In the genomic region with DNA sequence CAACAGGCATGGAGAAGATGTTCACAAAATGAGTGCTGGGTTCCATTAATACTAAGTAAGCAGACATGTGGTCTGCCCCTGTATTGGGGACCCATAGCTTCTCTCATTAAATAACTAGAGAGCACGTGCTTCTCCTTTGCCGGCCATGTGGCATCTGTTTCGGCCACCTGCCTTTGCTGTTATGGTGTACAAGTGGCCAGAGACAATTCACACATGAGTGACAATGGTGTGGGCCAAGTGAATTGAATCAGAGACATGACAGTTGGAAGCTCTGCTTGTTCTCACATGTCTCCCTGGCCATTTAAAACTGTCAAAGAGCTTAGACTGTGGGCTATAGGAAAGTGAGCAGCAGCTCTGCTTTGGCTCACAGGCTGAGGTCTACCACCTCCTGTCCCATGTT, we compare ENCODE assay signal across 25 mouse cellular contexts. TPM values are rescaled to one million over a fixed set of nuclear protein-coding genes. Genes with fewer than 3 reads are reported as not detected.
A peak's percentile ranks its signal among the peaks of the same experiment; 100 is the strongest.
DNase-seq lines count a peak whose midpoint lies in the region; ATAC-seq lines count a peak whose summit lies in the region.
"Had no signal": no experiment of that assay in that cellular context is flagged by ENCODE, and none has a peak within 500 bp of the region (broad histone marks: within the 10 kb centered on the region; RNA-seq: fewer than 3 reads in every experiment).

No protein-coding gene starts in this region.

- WGBS in forebrain, embryonic 11.5 days, result 92% methylated on average over 3 of the region's 3 CpGs
- 76% methylated on average over 3 of the region's 3 CpGs for WGBS in forebrain, embryonic 12.5 days
- 68% methylated on average over 3 of the region's 3 CpGs for WGBS in hindbrain, embryonic 16.5 days
- 86% methylated on average over 3 of the region's 3 CpGs for WGBS in hindbrain, embryonic 12.5 days
- 97% methylated on average over 3 of the region's 3 CpGs for WGBS in macrophage (ENCODE audit: missing documents)

- H3K9me3 ChIP-seq in forebrain, embryonic 11.5 days (ENCODE audit: control insufficient read depth, low read length), result no peaks in the 10 kb centered on the region
- no peaks in the 10 kb centered on the region for H3K9me3 ChIP-seq in forebrain, embryonic 12.5 days
- H3K9me3 ChIP-seq in hindbrain, embryonic 16.5 days (ENCODE audit: control insufficient read depth, low read length), result no peaks in the 10 kb centered on the region
- no peaks in the 10 kb centered on the region for H3K9me3 ChIP-seq in hindbrain, embryonic 12.5 days (replicated peaks)
- H3K9me3 ChIP-seq: forebrain, embryonic 10.5 days; forebrain, embryonic 15.5 days; heart, embryonic 10.5 days; heart, embryonic 13.5 days; hindbrain, embryonic 13.5 days; intestine, embryonic 15.5 days had no signal

- no peak overlapping the region for H3K27ac ChIP-seq in forebrain, embryonic 11.5 days (ENCODE audit: low read depth, low read length)
- no peak overlapping the region for H3K27ac ChIP-seq in forebrain, embryonic 12.5 days
- H3K27ac ChIP-seq in hindbrain, embryonic 16.5 days (ENCODE audit: low read depth, low read length), result no peak overlapping the region
- no peak overlapping the region for H3K27ac ChIP-seq in hindbrain, embryonic 12.5 days
- peak overlapping the region; percentile 93; the same call in 1 of the 2 replicates for H3K27ac ChIP-seq in macrophage
- H3K27ac ChIP-seq: forebrain, embryonic 10.5 days; forebrain, embryonic 15.5 days; gastrocnemius, adult 2 months; heart, adult 2 months; heart, embryonic 10.5 days; heart, embryonic 13.5 days; hindbrain, embryonic 13.5 days; intestine, embryonic 15.5 days had no signal

- no peaks in the 10 kb centered on the region for H3K79me2 ChIP-seq in macrophage (ENCODE audit: inconsistent target)

- H3K27me3 ChIP-seq in forebrain, embryonic 11.5 days (ENCODE audit: control insufficient read depth, insufficient read depth, low read length), result no peaks in the 10 kb centered on the region
- H3K27me3 ChIP-seq in forebrain, embryonic 12.5 days, result no peaks in the 10 kb centered on the region
- H3K27me3 ChIP-seq in hindbrain, embryonic 16.5 days (replicated peaks; ENCODE audit: control insufficient read depth, insufficient read depth, low read length), result no peaks in the 10 kb centered on the region
- no peaks in the 10 kb centered on the region for H3K27me3 ChIP-seq in hindbrain, embryonic 12.5 days
- H3K27me3 ChIP-seq: forebrain, embryonic 15.5 days; heart, embryonic 13.5 days; hindbrain, embryonic 13.5 days; intestine, embryonic 15.5 days had no signal

- no peaks in the 10 kb centered on the region for H3K36me3 ChIP-seq in forebrain, embryonic 11.5 days (ENCODE audit: control insufficient read depth, insufficient read depth, low read length)
- no peaks in the 10 kb centered on the region for H3K36me3 ChIP-seq in forebrain, embryonic 12.5 days (replicated peaks)
- no peaks in the 10 kb centered on the region for H3K36me3 ChIP-seq in hindbrain, embryonic 16.5 days (ENCODE audit: control insufficient read depth, insufficient read depth, low read length)
- H3K36me3 ChIP-seq in hindbrain, embryonic 12.5 days, result no peaks in the 10 kb centered on the region
- H3K36me3 ChIP-seq in macrophage (ENCODE audit: inconsistent target), result no peaks in the 10 kb centered on the region
- H3K36me3 ChIP-seq: forebrain, embryonic 10.5 days; forebrain, embryonic 15.5 days; heart, embryonic 10.5 days; heart, embryonic 13.5 days; hindbrain, embryonic 13.5 days; intestine, embryonic 15.5 days had no signal

- intact Hi-C loops in left cerebral cortex, postnatal 4 days (cut with DNase I), result no loop called here

- no peak overlapping the region for H3K4me2 ChIP-seq in forebrain, embryonic 11.5 days (ENCODE audit: low read depth, low read length, severe bottlenecking)
- H3K4me2 ChIP-seq in forebrain, embryonic 12.5 days, result no peak overlapping the region
- no peak overlapping the region for H3K4me2 ChIP-seq in hindbrain, embryonic 16.5 days (ENCODE audit: low read length)
- no peak overlapping the region for H3K4me2 ChIP-seq in hindbrain, embryonic 12.5 days (replicated peaks)
- H3K4me2 ChIP-seq: forebrain, embryonic 15.5 days; heart, embryonic 13.5 days; hindbrain, embryonic 13.5 days; intestine, embryonic 15.5 days had no signal

- peak; percentile 30 for DNase-seq in forebrain, embryonic 11.5 days (ENCODE audit: low spot score)
- peak; percentile 51 for DNase-seq in left cerebral cortex, postnatal 4 days
- DNase-seq in left cerebral cortex, adult 11 months (ENCODE audit: low spot score), result no peak
- no peak for DNase-seq in thymus, postnatal 0 days (ENCODE audit: low spot score)
- DNase-seq: adrenal gland, adult 2 months; adrenal gland, postnatal 14 days; cerebellum, adult 11-12 months; cerebellum, adult 9-10 months; gastrocnemius, adult 2 months; gastrocnemius, postnatal 14 days; heart, adult 2 months; heart, postnatal 14 days; heart, postnatal 4 days; kidney, adult 18-20 months had no signal

- no peak for ATAC-seq in forebrain, embryonic 11.5 days (replicated peaks; ENCODE audit: low FRiP score)
- ATAC-seq in forebrain, embryonic 12.5 days (ENCODE audit: low FRiP score), result no peak
- ATAC-seq in hindbrain, embryonic 16.5 days, result 0 out of 2 replicates have a peak, but pooled peaks have one; percentile 20
- ATAC-seq in hindbrain, embryonic 12.5 days (ENCODE audit: low FRiP score), result no peak
- ATAC-seq: CD4-positive, CD25-positive, alpha-beta regulatory T cell, adult 4 months; forebrain, embryonic 15.5 days; intestine, embryonic 15.5 days had no signal

- no peak overlapping the region for H3K9ac ChIP-seq in forebrain, embryonic 11.5 days (ENCODE audit: low read length)
- H3K9ac ChIP-seq in forebrain, embryonic 12.5 days, result no peak overlapping the region
- H3K9ac ChIP-seq in hindbrain, embryonic 16.5 days (ENCODE audit: low read depth, low read length), result no peak overlapping the region
- H3K9ac ChIP-seq in hindbrain, embryonic 12.5 days, result no peak overlapping the region
- H3K9ac ChIP-seq: forebrain, embryonic 15.5 days; heart, embryonic 13.5 days; hindbrain, embryonic 13.5 days; intestine, embryonic 15.5 days had no signal

- no peaks in the 10 kb centered on the region for H3K4me1 ChIP-seq in forebrain, embryonic 11.5 days (replicated peaks; ENCODE audit: control insufficient read depth, insufficient read depth, low read length)
- no peaks in the 10 kb centered on the region for H3K4me1 ChIP-seq in forebrain, embryonic 12.5 days
- no peaks in the 10 kb centered on the region for H3K4me1 ChIP-seq in hindbrain, embryonic 16.5 days (ENCODE audit: control insufficient read depth, insufficient read depth, low read depth, low read length)
- no peaks in the 10 kb centered on the region for H3K4me1 ChIP-seq in hindbrain, embryonic 12.5 days
- H3K4me1 ChIP-seq: forebrain, embryonic 10.5 days; forebrain, embryonic 15.5 days; hindbrain, embryonic 13.5 days had no signal

- H3K4me3 ChIP-seq in forebrain, embryonic 11.5 days (ENCODE audit: low read depth, low read length), result no peak overlapping the region
- H3K4me3 ChIP-seq in forebrain, embryonic 12.5 days (replicated peaks), result no peak overlapping the region
- no peak overlapping the region for H3K4me3 ChIP-seq in hindbrain, embryonic 16.5 days (ENCODE audit: low read length)
- H3K4me3 ChIP-seq in hindbrain, embryonic 12.5 days, result no peak overlapping the region
- H3K4me3 ChIP-seq in macrophage (ENCODE audit: inconsistent target), result no peak overlapping the region
- H3K4me3 ChIP-seq: forebrain, embryonic 10.5 days; forebrain, embryonic 15.5 days; gastrocnemius, adult 2 months; heart, adult 2 months; heart, embryonic 10.5 days; heart, embryonic 13.5 days; hindbrain, embryonic 13.5 days; intestine, embryonic 15.5 days had no signal

RNA-seq across cellular contexts. Expression of a gene that starts 37.6 kb away (rescaled TPM):
- polyA plus RNA-seq in forebrain, embryonic 11.5 days (2014; fragmentation: Nextera tagmentation; extraction: Ambion mirVana), result 36.0 and 42.7 TPM in 2 replicates
- polyA plus RNA-seq in forebrain, embryonic 12.5 days (2016; fragmentation: Nextera tagmentation; extraction: Ambion mirVana), result 47.3 and 47.5 TPM in 2 replicates
- polyA plus RNA-seq in hindbrain, embryonic 16.5 days (2015; fragmentation: Nextera tagmentation; extraction: Ambion mirVana), result 20.7 and 21.6 TPM in 2 replicates
- 48.2 and 50.2 TPM in 2 replicates for polyA plus RNA-seq in hindbrain, embryonic 12.5 days (2016; fragmentation: Nextera tagmentation; extraction: Ambion mirVana)
- 10 to 100 TPM; 73.8 to 79.0 TPM for total RNA-seq in left cerebral cortex, postnatal 4 days (2021)
- total RNA-seq in macrophage (2018; cell fraction: chromatin; rRNA removed), result 10 to 100 TPM in 3 of 26 experiments, 1 to 10 TPM in 23; 1.9 to 14.3 (median 5.6) TPM
- 10 to 100 TPM in 12 of 26 experiments, 1 to 10 TPM in 14; 3.3 to 29.9 (median 8.6) TPM for total RNA-seq in macrophage (2018; cell fraction: cytosol; rRNA removed)
- total RNA-seq in macrophage (2018; cell fraction: nucleus; rRNA removed), result 10 to 100 TPM in 12 of 26 experiments, 1 to 10 TPM in 14; 5.2 to 34.2 (median 9.1) TPM
- polyA plus RNA-seq in macrophage (2018), result 4.9 to 19.3 TPM (median 6.0 TPM) in 3 replicates
- polyA plus RNA-seq in thymus, postnatal 0 days (2015; fragmentation: Nextera tagmentation; extraction: Ambion mirVana), result 9.5 and 10.1 TPM in 2 replicates

Comparison
In these comparisons a context has a peak if more than half of its experiments do, and no peak if none do; other contexts are left out.
1. DNase-seq: peak in forebrain, embryonic 11.5 days (single experiment) and left cerebral cortex, postnatal 4 days (single experiment); none in left cerebral cortex, adult 11 months (single experiment) and thymus, postnatal 0 days (single experiment).